Mouse (Mus musculus): ENCODE measurements around the gene Cped1. TPM values are rescaled to one million over a fixed set of nuclear protein-coding genes. Genes with fewer than 3 reads are reported as not detected.
A peak's percentile ranks its signal among the peaks of the same experiment; 100 is the strongest.

Gene Cped1
- total RNA-seq (2021), result 1 to 10 TPM; 3.6 to 4.7 TPM
- long read RNA-seq, experiment 1, full-length matches to known transcripts, result 8 of 9 reads
- long read RNA-seq, experiment 1, partial matches to known transcripts, result 0 of 9 reads
- long read RNA-seq, experiment 1, other reads (novel, unspliced or antisense), result 1 of 9 reads
- long read RNA-seq, experiment 2, full-length matches to known transcripts, result 5 of 6 reads
- long read RNA-seq, experiment 2, partial matches to known transcripts, result 0 of 6 reads
- long read RNA-seq, experiment 2, other reads (novel, unspliced or antisense), result 1 of 6 reads

- Histone ChIP-seq H3K27ac (no peak within 1 kb of the TSS), H3K4me3 (peak within 1 kb of the TSS; percentile 49)
- TF ChIP-seq CTCF (IDR thresholded peaks at IDR 0.05), result no peak
- peak in 1 of 2 experiments; percentile 35 for DNase-seq (ENCODE audit: extremely low spot score in 1 of 2, low spot score in 2 of 2)
- intact Hi-C loops (cut with DNase I), result loop anchor here (2.0 to 5.0 kb wide), 2 partner anchors 85 to 111 kb away; no protein-coding TSS in a partner anchor
Measured at GRCm38 (mm10) chr6:21985732-21986540, at the start of gene Cped1. TSS of gene Cped1 (plus strand) at chr6:21985916.

GRCm38 (mm10) chr6:21937981-21938635 is 47.6 kb upstream of the Cped1 start:
- no peak for TF ChIP-seq CTCF (IDR thresholded peaks at IDR 0.05)
- no peak overlapping the region for H3K4me3 ChIP-seq
- DNase-seq (ENCODE audit: extremely low spot score in 1 of 2, low spot score in 2 of 2), result no peak
- intact Hi-C loops (cut with DNase I), result no loop called here
- H3K27ac ChIP-seq, result no peak overlapping the region

- no peak for TF ChIP-seq CTCF (IDR thresholded peaks at IDR 0.05)
- peak within 1 kb of the TSS; percentile 96 for H3K27ac ChIP-seq
- H3K4me3 ChIP-seq, result peak within 1 kb of the TSS; percentile 96
- intact Hi-C loops (cut with DNase I), result loop anchor here (2.0 to 5.0 kb wide), 2 partner anchors 98 to 152 kb away; no protein-coding TSS in a partner anchor
- peak; percentile 95 to 98 for DNase-seq (ENCODE audit: extremely low spot score in 1 of 2, low spot score in 2 of 2)
Measured at GRCm38 (mm10) chr6:21949226-21949731, 36.4 kb upstream of the Cped1 start, which contains the start of gene Ing3. TSS of gene Ing3 (plus strand) at chr6:21949571.

GRCm38 (mm10) chr6:21949771-21950448 is 35.8 kb upstream of the Cped1 start:
- DNase-seq (ENCODE audit: extremely low spot score in 1 of 2, low spot score in 2 of 2), result peak; percentile 96 to 97
- TF ChIP-seq CTCF (IDR thresholded peaks at IDR 0.05), result no peak
- H3K4me3 ChIP-seq, result peak overlapping the region; percentile 96
- intact Hi-C loops (cut with DNase I), result loop anchor here (2.0 to 5.0 kb wide), 2 partner anchors 99 to 153 kb away; no protein-coding TSS in a partner anchor
- H3K27ac ChIP-seq, result peak overlapping the region; percentile 96

- Histone ChIP-seq H3K27ac (peak overlapping the region; percentile 96), H3K4me3 (peak overlapping the region; percentile 96)
- TF ChIP-seq CTCF (IDR thresholded peaks at IDR 0.05), result no peak
- DNase-seq (ENCODE audit: extremely low spot score in 1 of 2, low spot score in 2 of 2), result no peak
- intact Hi-C loops (cut with DNase I), result no loop called here
Measured at GRCm38 (mm10) chr6:21950676-21951075, 35.0 kb upstream of the Cped1 start.

- DNase-seq (ENCODE audit: extremely low spot score in 1 of 2, low spot score in 2 of 2), result no peak
- no peak for TF ChIP-seq CTCF (IDR thresholded peaks at IDR 0.05)
- intact Hi-C loops (cut with DNase I), result no loop called here
- H3K4me3 ChIP-seq, result no peak overlapping the region
- no peak overlapping the region for H3K27ac ChIP-seq
Measured at GRCm38 (mm10) chr6:21955468-21955867, 30.2 kb upstream of the Cped1 start.

GRCm38 (mm10) chr6:21958922-21959321 is 26.8 kb upstream of the Cped1 start:
- no peak for TF ChIP-seq CTCF (IDR thresholded peaks at IDR 0.05)
- no peak overlapping the region for H3K27ac ChIP-seq
- no peak overlapping the region for H3K4me3 ChIP-seq
- no peak for DNase-seq (ENCODE audit: extremely low spot score in 1 of 2, low spot score in 2 of 2)
- intact Hi-C loops (cut with DNase I), result no loop called here

GRCm38 (mm10) chr6:21959909-21960308 is 25.8 kb upstream of the Cped1 start:
- intact Hi-C loops (cut with DNase I), result no loop called here
- Histone ChIP-seq H3K27ac (no peak overlapping the region), H3K4me3 (no peak overlapping the region)
- DNase-seq (ENCODE audit: extremely low spot score in 1 of 2, low spot score in 2 of 2), result no peak
- TF ChIP-seq CTCF (IDR thresholded peaks at IDR 0.05), result no peak

GRCm38 (mm10) chr6:21977532-21977931 is 8.2 kb upstream of the Cped1 start:
- Histone ChIP-seq H3K4me3 (no peak overlapping the region), H3K27ac (no peak overlapping the region)
- no peak for DNase-seq (ENCODE audit: extremely low spot score in 1 of 2, low spot score in 2 of 2)
- intact Hi-C loops (cut with DNase I), result no loop called here
- TF ChIP-seq CTCF (IDR thresholded peaks at IDR 0.05), result no peak

GRCm38 (mm10) chr6:21981114-21981513 is 4.6 kb upstream of the Cped1 start:
- Histone ChIP-seq H3K4me3 (no peak overlapping the region), H3K27ac (no peak overlapping the region)
- TF ChIP-seq CTCF (IDR thresholded peaks at IDR 0.05), result no peak
- no peak for DNase-seq (ENCODE audit: extremely low spot score in 1 of 2, low spot score in 2 of 2)
- intact Hi-C loops (cut with DNase I), result no loop called here
